Mouse (Mus musculus) liver, embryonic 14.5 days (tissue): Measurements from ENCODE around the gene Arhgap30.

Experiments
- CTCF ChIP-seq: IDR thresholded peaks from 2 replicates; pipeline ENCODE4 v1.5.1; 2016; ENCODE audit warnings: antibody characterized with exemption, low read depth, control low read depth
- EP300 ChIP-seq: IDR thresholded peaks from 2 replicates; pipeline ENCODE4 v1.6.1; 2016; ENCODE audit warnings: antibody characterized with exemption, low read depth

DNA sequence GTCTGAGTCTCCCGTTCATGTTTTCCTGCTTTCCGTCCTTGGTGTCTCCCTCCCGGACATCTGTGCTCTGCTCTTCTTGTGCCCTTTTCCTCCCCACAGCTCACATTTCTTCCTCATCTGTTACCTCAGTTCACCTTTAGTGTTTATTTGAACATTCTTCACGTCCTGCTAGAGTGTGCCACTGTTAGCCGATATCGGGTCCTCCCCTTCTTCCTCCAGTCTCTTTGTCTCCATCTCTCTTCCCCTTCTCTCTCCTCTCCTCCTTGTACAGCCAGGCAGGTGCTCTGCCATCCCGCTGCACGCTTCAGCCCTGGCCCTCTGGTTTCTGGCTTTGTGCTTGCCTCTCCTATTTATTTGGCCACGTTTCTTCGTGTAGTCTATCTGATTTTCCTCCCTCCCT lies 58.9 kb downstream of the Arhgap30 start:
- TF ChIP-seq CTCF = no peak
- TF ChIP-seq EP300 = no peak
